Mouse (Mus musculus): ENCODE measurements around the gene Nfkbid. TPM values are rescaled to one million over a fixed set of nuclear protein-coding genes. Genes with fewer than 3 reads are reported as not detected.

Nfkbid gene
- polyA plus RNA-seq, 1 experiment from 2014 or later = 1.6 TPM

- H3K27ac ChIP-seq (replicated peaks; ENCODE audit: low read depth, low read length) = no peak overlapping the region
- H3K36me3 ChIP-seq (replicated peaks; ENCODE audit: control insufficient read depth, insufficient read depth, low read depth, low read length) = no peaks in the 10 kb centered on the region; the same call in 1 of the 2 replicates
- H3K4me2 ChIP-seq (ENCODE audit: low read depth, low read length) = no peak overlapping the region
- WGBS = 17% methylated on average over 3 of the region's 3 CpGs
- ATAC-seq (replicated peaks; ENCODE audit: insufficient number of reproducible peaks, low FRiP score, low TSS enrichment, low read depth) (no peak), DNase-seq (ENCODE audit: low spot score) (peak; percentile 70)
- no peaks in the 10 kb centered on the region for H3K9me3 ChIP-seq (replicated peaks; ENCODE audit: control insufficient read depth, low read length)
- no peak overlapping the region for H3K9ac ChIP-seq (replicated peaks; ENCODE audit: low read length)
- no peaks in the 10 kb centered on the region for H3K4me1 ChIP-seq (ENCODE audit: control insufficient read depth, insufficient read depth, low read length)
- no peak overlapping the region for H3K4me3 ChIP-seq (ENCODE audit: low read depth, low read length)
- no peaks in the 10 kb centered on the region for H3K27me3 ChIP-seq (ENCODE audit: control insufficient read depth, insufficient read depth, low read length)
Observed at GRCm38 (mm10) chr7:30431793-30432192, 10.3 kb downstream of the Nfkbid start.

DNA sequence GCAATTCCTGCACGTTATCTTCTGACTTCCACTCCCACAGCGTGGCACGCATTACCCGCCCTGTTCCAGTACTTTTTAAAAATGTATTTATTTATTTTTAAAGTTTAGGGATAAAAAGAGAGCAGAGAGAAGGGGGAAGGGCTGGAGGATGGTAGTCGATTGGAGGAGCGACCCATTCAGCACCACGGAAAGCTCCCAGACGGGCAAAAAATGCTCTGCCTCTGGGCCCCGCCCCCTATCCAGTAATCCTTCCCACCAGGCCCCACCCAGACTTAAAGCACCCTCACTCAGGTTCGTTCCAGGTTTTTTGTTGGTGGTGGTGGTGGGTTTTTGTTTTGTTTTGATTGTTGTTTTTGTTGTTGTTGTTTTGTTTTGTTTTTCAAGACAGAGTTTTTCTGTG lies 12.7 kb downstream of the Nfkbid start:
- no peak overlapping the region for H3K27ac ChIP-seq (replicated peaks; ENCODE audit: low read depth, low read length)
- no peak overlapping the region for H3K4me2 ChIP-seq (ENCODE audit: low read depth, low read length)
- H3K4me3 ChIP-seq (ENCODE audit: low read depth, low read length) = no peak overlapping the region
- H3K36me3 ChIP-seq (replicated peaks; ENCODE audit: control insufficient read depth, insufficient read depth, low read depth, low read length) = no peaks in the 10 kb centered on the region; the same call in 1 of the 2 replicates
- no peak overlapping the region for H3K9ac ChIP-seq (replicated peaks; ENCODE audit: low read length)
- no peaks in the 10 kb centered on the region; the same call in 1 of the 2 replicates for H3K27me3 ChIP-seq (ENCODE audit: control insufficient read depth, insufficient read depth, low read length)
- no peak for ATAC-seq (replicated peaks; ENCODE audit: insufficient number of reproducible peaks, low FRiP score, low TSS enrichment, low read depth)
- no peaks in the 10 kb centered on the region for H3K9me3 ChIP-seq (replicated peaks; ENCODE audit: control insufficient read depth, low read length)
- 2% methylated on average over 10 of the region's 10 CpGs for WGBS
- H3K4me1 ChIP-seq (ENCODE audit: control insufficient read depth, insufficient read depth, low read length) = no peaks in the 10 kb centered on the region
- peak; percentile 77 for DNase-seq (ENCODE audit: low spot score)

DNA sequence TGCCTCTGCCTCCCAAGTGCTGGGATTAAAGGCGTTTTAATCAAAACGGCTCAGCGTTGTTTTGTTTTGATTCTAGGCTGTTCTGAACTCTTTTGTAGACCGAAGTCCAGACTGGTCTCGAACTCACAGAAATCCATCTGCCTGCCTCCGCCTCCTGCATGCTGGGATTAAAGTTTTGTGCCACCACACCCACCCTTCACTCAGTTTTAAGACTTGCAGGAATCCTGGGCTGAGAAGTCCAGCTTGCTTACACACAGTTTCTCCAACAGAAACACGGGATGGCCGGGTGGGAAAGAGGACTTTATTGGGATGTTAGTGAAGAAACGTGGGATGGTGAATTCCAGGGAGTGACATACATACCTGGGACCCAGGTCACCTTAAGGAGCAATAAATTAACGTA lies 13.2 kb downstream of the Nfkbid start:
- H3K4me1 ChIP-seq (ENCODE audit: control insufficient read depth, insufficient read depth, low read length) = no peaks in the 10 kb centered on the region
- DNase-seq (ENCODE audit: low spot score) (no peak), ATAC-seq (replicated peaks; ENCODE audit: insufficient number of reproducible peaks, low FRiP score, low TSS enrichment, low read depth) (no peak)

GRCm38 (mm10) chr7:30435156-30435555 lies 13.6 kb downstream of the Nfkbid start:
- Histone ChIP-seq H3K9ac (replicated peaks; ENCODE audit: low read length) (no peak overlapping the region), H3K4me2 (ENCODE audit: low read depth, low read length) (no peak overlapping the region), H3K27me3 (ENCODE audit: control insufficient read depth, insufficient read depth, low read length) (no peaks in the 10 kb centered on the region; the same call in 1 of the 2 replicates), H3K9me3 (replicated peaks; ENCODE audit: control insufficient read depth, low read length) (no peaks in the 10 kb centered on the region), H3K4me1 (ENCODE audit: control insufficient read depth, insufficient read depth, low read length) (no peaks in the 10 kb centered on the region), H3K27ac (replicated peaks; ENCODE audit: low read depth, low read length) (no peak overlapping the region), H3K4me3 (ENCODE audit: low read depth, low read length) (no peak overlapping the region), H3K36me3 (replicated peaks; ENCODE audit: control insufficient read depth, insufficient read depth, low read depth, low read length) (no peaks in the 10 kb centered on the region; the same call in 1 of the 2 replicates)
- ATAC-seq (replicated peaks; ENCODE audit: insufficient number of reproducible peaks, low FRiP score, low TSS enrichment, low read depth) (no peak), DNase-seq (ENCODE audit: low spot score) (no peak)
- WGBS = 46% methylated on average over 9 of the region's 9 CpGs

More for the DNA sequence above, 13.2 kb downstream of the Nfkbid start:
- no peaks in the 10 kb centered on the region; the same call in 1 of the 2 replicates for H3K36me3 ChIP-seq (replicated peaks; ENCODE audit: control insufficient read depth, insufficient read depth, low read depth, low read length)
- no peak overlapping the region for H3K4me2 ChIP-seq (ENCODE audit: low read depth, low read length)
- no peaks in the 10 kb centered on the region for H3K9me3 ChIP-seq (replicated peaks; ENCODE audit: control insufficient read depth, low read length)
- H3K27ac ChIP-seq (replicated peaks; ENCODE audit: low read depth, low read length) = no peak overlapping the region
- 71% methylated on average over 10 of the region's 10 CpGs for WGBS
- no peak overlapping the region for H3K9ac ChIP-seq (replicated peaks; ENCODE audit: low read length)
- H3K27me3 ChIP-seq (ENCODE audit: control insufficient read depth, insufficient read depth, low read length) = no peaks in the 10 kb centered on the region; the same call in 1 of the 2 replicates
- H3K4me3 ChIP-seq (ENCODE audit: low read depth, low read length) = no peak overlapping the region

DNA sequence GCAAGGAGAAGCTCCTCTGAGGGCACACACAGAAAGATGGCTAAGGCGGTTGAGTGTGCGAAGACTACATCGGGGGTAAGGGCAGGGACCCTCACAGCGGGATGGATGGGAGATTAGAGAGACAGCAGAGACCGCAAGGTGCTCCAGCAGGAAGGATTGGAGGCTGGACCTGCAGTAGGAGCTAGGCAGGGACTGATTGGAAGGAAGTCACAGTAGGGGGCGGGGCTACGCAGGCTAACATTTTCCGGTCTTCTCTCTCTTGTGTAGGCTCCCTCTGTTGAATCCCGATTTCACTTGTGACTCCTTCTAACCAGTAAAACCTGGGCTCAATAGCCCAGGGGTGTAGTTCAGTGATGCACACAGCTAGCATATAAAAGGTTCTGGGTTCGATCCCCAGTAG lies 15.3 kb downstream of the Nfkbid start:
- H3K4me3 ChIP-seq (ENCODE audit: low read depth, low read length) = no peak overlapping the region
- 13% methylated on average over 10 of the region's 10 CpGs for WGBS
- no peak overlapping the region for H3K9ac ChIP-seq (replicated peaks; ENCODE audit: low read length)

GRCm38 (mm10) chr7:30439734-30440133 lies 18.2 kb downstream of the Nfkbid start:
- Histone ChIP-seq H3K4me1 (ENCODE audit: control insufficient read depth, insufficient read depth, low read length) (peaks cover 4% of the 10 kb centered on the region), H3K27ac (replicated peaks; ENCODE audit: low read depth, low read length) (no peak overlapping the region), H3K9ac (replicated peaks; ENCODE audit: low read length) (no peak overlapping the region), H3K9me3 (replicated peaks; ENCODE audit: control insufficient read depth, low read length) (no peaks in the 10 kb centered on the region), H3K36me3 (replicated peaks; ENCODE audit: control insufficient read depth, insufficient read depth, low read depth, low read length) (no peaks in the 10 kb centered on the region; the same call in 1 of the 2 replicates), H3K4me3 (ENCODE audit: low read depth, low read length) (no peak overlapping the region), H3K27me3 (ENCODE audit: control insufficient read depth, insufficient read depth, low read length) (peaks cover 13% of the 10 kb centered on the region; the same call in 1 of the 2 replicates), H3K4me2 (ENCODE audit: low read depth, low read length) (no peak overlapping the region)
- 80% methylated on average over 13 of the region's 13 CpGs for WGBS
- DNase-seq (ENCODE audit: low spot score) = no peak
- no peak for ATAC-seq (replicated peaks; ENCODE audit: insufficient number of reproducible peaks, low FRiP score, low TSS enrichment, low read depth)

More for the DNA sequence above, 15.3 kb downstream of the Nfkbid start:
- no peak overlapping the region for H3K27ac ChIP-seq (replicated peaks; ENCODE audit: low read depth, low read length)
- H3K9me3 ChIP-seq (replicated peaks; ENCODE audit: control insufficient read depth, low read length) = no peaks in the 10 kb centered on the region
- no peaks in the 10 kb centered on the region; the same call in 1 of the 2 replicates for H3K36me3 ChIP-seq (replicated peaks; ENCODE audit: control insufficient read depth, insufficient read depth, low read depth, low read length)
- no peaks in the 10 kb centered on the region for H3K4me1 ChIP-seq (ENCODE audit: control insufficient read depth, insufficient read depth, low read length)
- DNase-seq (ENCODE audit: low spot score) (no peak), ATAC-seq (replicated peaks; ENCODE audit: insufficient number of reproducible peaks, low FRiP score, low TSS enrichment, low read depth) (no peak)
- no peaks in the 10 kb centered on the region; the same call in 1 of the 2 replicates for H3K27me3 ChIP-seq (ENCODE audit: control insufficient read depth, insufficient read depth, low read length)
- no peak overlapping the region for H3K4me2 ChIP-seq (ENCODE audit: low read depth, low read length)

DNA sequence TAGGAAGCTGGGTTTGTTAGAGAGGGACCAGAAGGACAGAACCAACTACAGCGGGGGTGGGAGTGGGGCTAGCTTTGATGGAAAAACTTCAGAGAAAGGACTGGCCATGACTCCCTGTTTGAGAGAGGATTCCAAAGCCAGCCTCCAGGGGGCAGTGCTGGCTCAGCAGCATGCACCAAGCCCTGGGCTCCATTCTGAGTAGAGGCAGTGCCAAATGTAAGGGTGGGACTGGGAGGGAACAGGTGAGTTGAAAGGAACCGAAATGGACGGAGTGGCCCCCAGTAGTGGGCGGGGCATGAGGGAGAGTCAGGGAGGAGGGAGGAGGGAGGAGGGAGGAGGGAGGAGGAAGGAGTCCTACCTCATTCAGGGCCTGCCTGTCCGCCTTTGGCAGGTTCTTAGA lies 19.2 kb downstream of the Nfkbid start:
- Histone ChIP-seq H3K36me3 (replicated peaks; ENCODE audit: control insufficient read depth, insufficient read depth, low read depth, low read length) (no peaks in the 10 kb centered on the region; the same call in 1 of the 2 replicates), H3K9me3 (replicated peaks; ENCODE audit: control insufficient read depth, low read length) (no peaks in the 10 kb centered on the region), H3K27ac (replicated peaks; ENCODE audit: low read depth, low read length) (no peak overlapping the region), H3K4me3 (ENCODE audit: low read depth, low read length) (no peak overlapping the region), H3K27me3 (ENCODE audit: control insufficient read depth, insufficient read depth, low read length) (peaks cover 14% of the 10 kb centered on the region; the same call in 1 of the 2 replicates), H3K9ac (replicated peaks; ENCODE audit: low read length) (no peak overlapping the region), H3K4me2 (ENCODE audit: low read depth, low read length) (no peak overlapping the region), H3K4me1 (ENCODE audit: control insufficient read depth, insufficient read depth, low read length) (peaks cover 4% of the 10 kb centered on the region)
- ATAC-seq (replicated peaks; ENCODE audit: insufficient number of reproducible peaks, low FRiP score, low TSS enrichment, low read depth) (no peak), DNase-seq (ENCODE audit: low spot score) (peak; percentile 57)
- WGBS = 25% methylated on average over 5 of the region's 5 CpGs

GRCm38 (mm10) chr7:30443696-30444095 lies 22.2 kb downstream of the Nfkbid start:
- Histone ChIP-seq H3K4me3 (ENCODE audit: low read depth, low read length) (no peak overlapping the region), H3K4me2 (ENCODE audit: low read depth, low read length) (peak overlapping the region; percentile 82), H3K4me1 (ENCODE audit: control insufficient read depth, insufficient read depth, low read length) (peaks cover 4% of the 10 kb centered on the region), H3K36me3 (replicated peaks; ENCODE audit: control insufficient read depth, insufficient read depth, low read depth, low read length) (no peaks in the 10 kb centered on the region; the same call in 1 of the 2 replicates), H3K27me3 (ENCODE audit: control insufficient read depth, insufficient read depth, low read length) (peaks cover 17% of the 10 kb centered on the region; the same call in 1 of the 2 replicates), H3K9ac (replicated peaks; ENCODE audit: low read length) (no peak overlapping the region), H3K27ac (replicated peaks; ENCODE audit: low read depth, low read length) (no peak overlapping the region), H3K9me3 (replicated peaks; ENCODE audit: control insufficient read depth, low read length) (no peaks in the 10 kb centered on the region)
- DNase-seq (ENCODE audit: low spot score) (no peak), ATAC-seq (replicated peaks; ENCODE audit: insufficient number of reproducible peaks, low FRiP score, low TSS enrichment, low read depth) (no peak)
- WGBS = 24% methylated on average over 9 of the region's 9 CpGs

Data from embryonic facial prominence, embryonic 11.5 days (tissue).